8 mouse cellular contexts compared by ENCODE assay signal in the genomic region with DNA sequence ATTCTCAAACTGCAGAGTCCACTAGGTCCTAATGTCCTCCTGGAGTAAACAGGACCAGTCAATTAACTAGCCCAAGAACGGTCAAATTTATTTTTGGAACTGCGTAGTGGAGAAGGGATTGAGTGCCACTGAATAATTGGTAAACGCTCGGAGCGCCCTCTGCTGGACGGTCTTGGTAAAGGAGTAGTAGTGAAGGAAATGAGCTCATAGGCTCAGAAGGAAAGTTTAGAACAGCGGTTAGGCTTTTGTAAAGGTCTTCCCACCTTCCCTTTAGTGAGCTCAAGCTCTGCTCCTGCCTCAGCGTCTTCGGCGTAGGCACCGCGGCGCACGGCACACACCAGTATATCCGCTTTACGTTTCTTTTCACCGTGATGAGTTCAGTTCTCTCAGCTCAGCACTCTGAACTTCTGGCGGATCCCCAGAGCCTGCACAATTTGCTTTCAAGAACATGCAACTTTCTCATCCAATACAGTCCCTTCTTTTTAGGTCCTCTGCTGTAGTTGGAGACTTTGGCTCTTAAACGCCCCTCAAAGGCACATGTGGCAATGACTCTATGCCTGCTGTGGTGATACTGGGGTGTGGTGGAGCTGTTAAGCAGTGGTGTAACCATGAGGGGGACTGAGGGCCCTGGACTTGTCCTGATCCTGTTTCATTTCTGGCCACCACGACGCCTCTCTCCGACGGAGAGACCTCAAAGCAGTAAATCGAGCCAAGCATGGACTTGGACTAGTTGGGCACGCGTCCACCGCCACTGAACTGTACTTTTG. TPM values are rescaled to one million over a fixed set of nuclear protein-coding genes. Genes with fewer than 3 reads are reported as not detected.
DNase-seq lines count a peak whose midpoint lies in the region; ATAC-seq and TF ChIP-seq lines count a peak whose summit lies in the region.

No protein-coding gene starts in this region.

- peak overlapping the region; percentile 40 for H3K4me3 ChIP-seq in bone marrow, adult 2 months (replicated peaks; ENCODE audit: control insufficient read depth, low read depth, low read length)
- H3K4me3 ChIP-seq in embryonic facial prominence, embryonic 15.5 days (replicated peaks) = peak overlapping the region; percentile 34
- H3K4me3 ChIP-seq in limb, embryonic 14.5 days (replicated peaks; ENCODE audit: low read length) = peak overlapping the region; percentile 27
- no peak overlapping the region for H3K4me3 ChIP-seq in midbrain, postnatal 0 days (ENCODE audit: low read depth, low read length)

- peak overlapping the region; percentile 55 for H3K4me2 ChIP-seq in embryonic facial prominence, embryonic 15.5 days (replicated peaks)
- H3K4me2 ChIP-seq in limb, embryonic 14.5 days (replicated peaks; ENCODE audit: low read depth, low read length, severe bottlenecking) = peak overlapping the region; percentile 59
- peak overlapping the region; percentile 45 for H3K4me2 ChIP-seq in midbrain, postnatal 0 days (ENCODE audit: low read depth, low read length, poor library complexity, severe bottlenecking)

- H3K27ac ChIP-seq in bone marrow, adult 2 months (ENCODE audit: control insufficient read depth, insufficient read depth, low read depth, low read length, poor library complexity) = no peak overlapping the region
- H3K27ac ChIP-seq in embryonic facial prominence, embryonic 15.5 days (replicated peaks) = no peak overlapping the region
- H3K27ac ChIP-seq in limb, embryonic 14.5 days (replicated peaks; ENCODE audit: low read depth, low read length) = peak overlapping the region; percentile 70
- no peak overlapping the region for H3K27ac ChIP-seq in midbrain, postnatal 0 days (ENCODE audit: low read depth, low read length)

- H3K27me3 ChIP-seq in embryonic facial prominence, embryonic 15.5 days = no peaks in the 10 kb centered on the region
- H3K27me3 ChIP-seq in limb, embryonic 14.5 days (ENCODE audit: control insufficient read depth, insufficient read depth, low read length) = no peaks in the 10 kb centered on the region
- no peaks in the 10 kb centered on the region for H3K27me3 ChIP-seq in midbrain, postnatal 0 days (ENCODE audit: insufficient read depth, low read length)

- no peak for TF ChIP-seq POLR2A in bone marrow, adult 2 months (IDR thresholded peaks at IDR 0.05; ENCODE audit: borderline replicate concordance, control insufficient read depth, low read depth, low read length)
- TF ChIP-seq POLR2A in limb, embryonic 14.5 days (IDR thresholded peaks at IDR 0.05; ENCODE audit: borderline replicate concordance, extremely low read depth, insufficient read depth, insufficient read length) = no peak

- no peaks in the 10 kb centered on the region for H3K9me3 ChIP-seq in embryonic facial prominence, embryonic 15.5 days (replicated peaks)
- H3K9me3 ChIP-seq in limb, embryonic 14.5 days (ENCODE audit: control insufficient read depth, low read length) = no peaks in the 10 kb centered on the region
- no peaks in the 10 kb centered on the region for H3K9me3 ChIP-seq in midbrain, postnatal 0 days (ENCODE audit: low read length)

- no peak overlapping the region; the same call in 1 of the 2 replicates for H3K9ac ChIP-seq in embryonic facial prominence, embryonic 15.5 days
- H3K9ac ChIP-seq in limb, embryonic 14.5 days (ENCODE audit: low read depth, low read length, severe bottlenecking) = peak overlapping the region; percentile 50
- H3K9ac ChIP-seq in midbrain, postnatal 0 days (replicated peaks; ENCODE audit: low read length, poor library complexity, severe bottlenecking) = no peak overlapping the region

- WGBS in bone marrow, adult 2 months = 24% methylated on average over 27 of the region's 27 CpGs
- 23% methylated on average over 27 of the region's 27 CpGs for WGBS in embryonic facial prominence, embryonic 15.5 days
- WGBS in limb, embryonic 14.5 days = 19% methylated on average over 27 of the region's 27 CpGs
- 29% methylated on average over 27 of the region's 27 CpGs for whole genome bisulfite sequencing in midbrain, postnatal 0 days

- H3K4me1 ChIP-seq in bone marrow, adult 2 months (ENCODE audit: control insufficient read depth, insufficient read depth, low read length) = peaks cover 1% of the 10 kb centered on the region
- no peaks in the 10 kb centered on the region for H3K4me1 ChIP-seq in embryonic facial prominence, embryonic 15.5 days
- H3K4me1 ChIP-seq in limb, embryonic 14.5 days (ENCODE audit: control insufficient read depth, insufficient read depth, low read length) = peaks cover 16% of the 10 kb centered on the region
- H3K4me1 ChIP-seq in midbrain, postnatal 0 days (ENCODE audit: insufficient read depth, low read length) = 0 out of 2 replicates have a peak, but pooled peaks cover 2% of the 10 kb centered on the region

- DNase-seq in A20 (ENCODE audit: low read depth, low spot score) = peak; percentile 85
- DNase-seq in heart, adult 9 months (ENCODE audit: low spot score in 2 of 2) = peak; percentile 74 to 92
- DNase-seq in kidney, adult 9 months = peak; percentile 96
- peak; percentile 96 for DNase-seq in limb, embryonic 14.5 days (ENCODE audit: low spot score)
- DNase-seq in midbrain, postnatal 0 days (ENCODE audit: low spot score) = peak; percentile 91
- peak; percentile 66 to 83 for DNase-seq in spleen, postnatal 14 days (ENCODE audit: low spot score in 2 of 2)

- peak; percentile 70 for TF ChIP-seq CTCF in bone marrow, adult 2 months (IDR thresholded peaks at IDR 0.05; ENCODE audit: control insufficient read depth, insufficient read depth, low read length)
- TF ChIP-seq CTCF in midbrain, postnatal 0 days (IDR thresholded peaks at IDR 0.05) = peak; percentile 94

- H3K36me3 ChIP-seq in embryonic facial prominence, embryonic 15.5 days = no peaks in the 10 kb centered on the region
- no peaks in the 10 kb centered on the region for H3K36me3 ChIP-seq in limb, embryonic 14.5 days (ENCODE audit: control insufficient read depth, insufficient read depth, low read length)
- H3K36me3 ChIP-seq in midbrain, postnatal 0 days (ENCODE audit: insufficient read depth, low read length) = no peaks in the 10 kb centered on the region

- ATAC-seq in embryonic facial prominence, embryonic 15.5 days (ENCODE audit: insufficient number of reproducible peaks, low FRiP score, low TSS enrichment, low read depth) = peak; percentile 63; the same call in 1 of the 2 replicates
- ATAC-seq in limb, embryonic 14.5 days (ENCODE audit: low FRiP score, low read depth) = peak; percentile 83
- ATAC-seq in midbrain, postnatal 0 days (ENCODE audit: low FRiP score) = no peak

RNA-seq across cellular contexts. Expression of gene Klhl8, which starts 16.6 kb away (rescaled TPM):
- 0.95 and 1.5 TPM in 2 replicates for polyA plus RNA-seq in bone marrow, adult 2 months (2011; ENCODE audit: insufficient read depth, insufficient read length, low replicate concordance, missing spikeins)
- polyA plus RNA-seq in embryonic facial prominence, embryonic 15.5 days (2015; fragmentation: Nextera tagmentation; extraction: Ambion mirVana) = 17.2 and 18.2 TPM in 2 replicates
- polyA plus RNA-seq in limb, embryonic 14.5 days (2012; rRNA removed) = 11.7 and 11.8 TPM in 2 replicates
- polyA plus RNA-seq in limb, embryonic 14.5 days (2014; fragmentation: Nextera tagmentation; extraction: Ambion mirVana) = 14.8 and 15.5 TPM in 2 replicates
- total RNA-seq in midbrain, postnatal 0 days (2014; rRNA removed) = 44.6 and 46.7 TPM in 2 replicates
- 39.5 and 41.5 TPM in 2 replicates for polyA plus RNA-seq in midbrain, postnatal 0 days (2015; fragmentation: Nextera tagmentation; extraction: Ambion mirVana)

RNA-seq across cellular contexts. Expression of gene Hsd17b13, which starts 49.6 kb away (rescaled TPM):
- polyA plus RNA-seq in bone marrow, adult 2 months (2011; ENCODE audit: insufficient read depth, insufficient read length, low replicate concordance, missing spikeins) = not detected in 2 replicates
- polyA plus RNA-seq in embryonic facial prominence, embryonic 15.5 days (2015; fragmentation: Nextera tagmentation; extraction: Ambion mirVana) = 0.45 TPM in 1 of 2 replicates, not detected in the other
- 0.04 and 0.08 TPM in 2 replicates for polyA plus RNA-seq in limb, embryonic 14.5 days (2012; rRNA removed)
- polyA plus RNA-seq in limb, embryonic 14.5 days (2014; fragmentation: Nextera tagmentation; extraction: Ambion mirVana) = 0.17 TPM in 1 of 2 replicates, not detected in the other
- total RNA-seq in midbrain, postnatal 0 days (2014; rRNA removed) = not detected in 2 replicates
- polyA plus RNA-seq in midbrain, postnatal 0 days (2015; fragmentation: Nextera tagmentation; extraction: Ambion mirVana) = 0.15 and 0.27 TPM in 2 replicates
